20 mouse cellular contexts compared by ENCODE assay signal in the genomic region with DNA sequence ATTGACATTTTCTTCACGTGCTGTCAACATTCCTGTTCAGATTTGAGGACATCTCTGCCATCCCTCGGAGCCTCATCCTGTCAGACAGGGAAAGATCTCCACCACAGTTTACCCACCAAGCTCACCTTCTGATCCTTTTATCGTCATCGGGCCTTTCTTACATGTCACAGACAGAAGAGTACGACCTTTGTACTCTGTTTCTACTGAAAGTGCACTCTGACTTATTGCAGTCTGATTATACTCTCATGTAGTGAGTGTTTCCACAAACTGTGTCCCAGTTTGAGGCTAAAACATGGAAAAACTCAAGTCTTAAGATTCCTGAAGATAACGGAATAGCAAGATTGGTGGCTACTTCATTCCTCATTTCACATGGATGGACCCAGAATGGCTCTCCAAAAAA. TPM values are rescaled to one million over a fixed set of nuclear protein-coding genes. Genes with fewer than 3 reads are reported as not detected.
"Had no signal": no experiment of that assay in that cellular context is flagged by ENCODE, and none has a peak within 500 bp of the region (broad histone marks: within the 10 kb centered on the region; RNA-seq: fewer than 3 reads in every experiment).

No protein-coding gene starts in this region.

- ATAC-seq: lung, postnatal 0 days; midbrain, embryonic 13.5 days; midbrain, embryonic 15.5 days had no signal

- H3K27ac ChIP-seq: lung, embryonic 15.5 days; macrophage; midbrain, embryonic 13.5 days; midbrain, embryonic 15.5 days; neural tube, embryonic 12.5 days; stomach, embryonic 15.5 days; stomach, postnatal 0 days had no signal

- H3K4me2 ChIP-seq: lung, embryonic 15.5 days; midbrain, embryonic 11.5 days; midbrain, embryonic 13.5 days; midbrain, embryonic 15.5 days; neural tube, embryonic 12.5 days; stomach, embryonic 15.5 days had no signal

- H3K9ac ChIP-seq: lung, embryonic 15.5 days; midbrain, embryonic 13.5 days; midbrain, embryonic 15.5 days; neural tube, embryonic 12.5 days; stomach, embryonic 15.5 days had no signal

- DNase-seq: lung, adult 2 months; lung, postnatal 14 days; lung, postnatal 36 days; right cerebral cortex, postnatal 14 days; thymus, adult 2 months; thymus, postnatal 25 days; thymus, postnatal 4 days had no signal

- H3K4me1 ChIP-seq: megakaryocyte, embryonic 14.5 days; midbrain, embryonic 13.5 days; midbrain, embryonic 15.5 days; neural tube, embryonic 12.5 days; stomach, embryonic 15.5 days had no signal

- H3K27me3 ChIP-seq: lung, embryonic 15.5 days; midbrain, embryonic 13.5 days; midbrain, embryonic 15.5 days; neural tube, embryonic 12.5 days; stomach, embryonic 15.5 days had no signal

- H3K9me3 ChIP-seq: lung, embryonic 15.5 days; megakaryocyte, embryonic 14.5 days; midbrain, embryonic 13.5 days; midbrain, embryonic 15.5 days; neural tube, embryonic 12.5 days; stomach, embryonic 15.5 days had no signal

- H3K36me3 ChIP-seq: lung, embryonic 15.5 days; midbrain, embryonic 13.5 days; midbrain, embryonic 15.5 days; neural tube, embryonic 12.5 days; stomach, embryonic 15.5 days had no signal

- H3K4me3 ChIP-seq: lung, embryonic 15.5 days; megakaryocyte, embryonic 14.5 days; midbrain, embryonic 13.5 days; midbrain, embryonic 15.5 days; myocyte; neural tube, embryonic 12.5 days; stomach, embryonic 15.5 days had no signal

RNA-seq across cellular contexts. Expression of a gene that starts 21.0 kb away (rescaled TPM):
- total RNA-seq: megakaryocyte progenitor cell, adult 5-6 weeks; neutrophil, adult 5-6 weeks had no signal
- polyA plus RNA-seq: macrophage; myocyte; thymus, adult 2 months had no signal
